8 mouse cellular contexts compared by ENCODE assay signal in genomic region chr19:44719292-44720193, GRCm38 (mm10). TPM values are rescaled to one million over a fixed set of nuclear protein-coding genes. Genes with fewer than 3 reads are reported as not detected.
DNase-seq lines count a peak whose midpoint lies in the region; ATAC-seq and TF ChIP-seq lines count a peak whose summit lies in the region.

No protein-coding gene starts in this region.

- TF ChIP-seq CTCF in lung, embryonic 14.5 days (IDR thresholded peaks at IDR 0.05; ENCODE audit: low read depth), result no peak

- H3K9ac ChIP-seq in lung, embryonic 14.5 days, result peak overlapping the region; percentile 34; the same call in 1 of the 2 replicates
- peak overlapping the region; percentile 50 for H3K9ac ChIP-seq in forebrain, embryonic 16.5 days (replicated peaks; ENCODE audit: low read depth, low read length)
- H3K9ac ChIP-seq in limb, embryonic 14.5 days (ENCODE audit: low read depth, low read length, severe bottlenecking), result peak overlapping the region; percentile 38; the same call in 1 of the 2 replicates
- no peak overlapping the region for H3K9ac ChIP-seq in stomach, embryonic 16.5 days (ENCODE audit: low read length)

- ATAC-seq in lung, embryonic 14.5 days (ENCODE audit: insufficient read depth), result peak; percentile 39; the same call in 1 of the 2 replicates
- no peak for ATAC-seq in forebrain, embryonic 16.5 days
- ATAC-seq in limb, embryonic 14.5 days (ENCODE audit: low FRiP score, low read depth), result no peak
- ATAC-seq in stomach, embryonic 16.5 days (ENCODE audit: insufficient read depth, low FRiP score), result no peak

- no peak for TF ChIP-seq POLR2A in limb, embryonic 14.5 days (IDR thresholded peaks at IDR 0.05; ENCODE audit: borderline replicate concordance, extremely low read depth, insufficient read depth, insufficient read length)

- no peaks in the 10 kb centered on the region for H3K36me3 ChIP-seq in lung, embryonic 14.5 days (ENCODE audit: insufficient read depth)
- no peaks in the 10 kb centered on the region for H3K36me3 ChIP-seq in forebrain, embryonic 16.5 days (ENCODE audit: control insufficient read depth, insufficient read depth)
- H3K36me3 ChIP-seq in limb, embryonic 14.5 days (ENCODE audit: control insufficient read depth, insufficient read depth, low read length), result no peaks in the 10 kb centered on the region
- H3K36me3 ChIP-seq in stomach, embryonic 16.5 days (ENCODE audit: control insufficient read depth, insufficient read depth, low read length), result no peaks in the 10 kb centered on the region

- WGBS in lung, embryonic 14.5 days, result 3% methylated on average over 30 of the region's 30 CpGs
- 2% methylated on average over 30 of the region's 30 CpGs for WGBS in forebrain, embryonic 16.5 days
- 2% methylated on average over 30 of the region's 30 CpGs for WGBS in limb, embryonic 14.5 days
- 4% methylated on average over 30 of the region's 30 CpGs for WGBS in stomach, embryonic 16.5 days

- peak overlapping the region; percentile 38 for H3K4me3 ChIP-seq in lung, embryonic 14.5 days (ENCODE audit: low read depth, low read length)
- peak overlapping the region; percentile 45 for H3K4me3 ChIP-seq in forebrain, embryonic 16.5 days (replicated peaks; ENCODE audit: low read length)
- H3K4me3 ChIP-seq in limb, embryonic 14.5 days (replicated peaks; ENCODE audit: low read length), result peak overlapping the region; percentile 43
- peak overlapping the region; percentile 40 for H3K4me3 ChIP-seq in stomach, embryonic 16.5 days (replicated peaks; ENCODE audit: low read length)

- peak; percentile 44 for DNase-seq in lung, embryonic 14.5 days
- no peak for DNase-seq in lung, postnatal 14 days
- no peak for DNase-seq in limb, embryonic 14.5 days (ENCODE audit: low spot score)
- DNase-seq in spleen, postnatal 14 days (ENCODE audit: low spot score in 2 of 2), result no peak
- DNase-seq in cerebellum, postnatal 4 days (ENCODE audit: low spot score in 2 of 2), result no peak
- no peak for DNase-seq in lung, postnatal 4 days

- peak overlapping the region; percentile 86 for H3K4me2 ChIP-seq in lung, embryonic 14.5 days
- peak overlapping the region; percentile 78 for H3K4me2 ChIP-seq in forebrain, embryonic 16.5 days (ENCODE audit: low read length)
- H3K4me2 ChIP-seq in limb, embryonic 14.5 days (replicated peaks; ENCODE audit: low read depth, low read length, severe bottlenecking), result peak overlapping the region; percentile 74
- H3K4me2 ChIP-seq in stomach, embryonic 16.5 days (ENCODE audit: low read depth, low read length), result peak overlapping the region; percentile 56

- H3K27me3 ChIP-seq in lung, embryonic 14.5 days (ENCODE audit: insufficient read depth, low read length), result peaks cover 53% of the 10 kb centered on the region
- peaks cover 60% of the 10 kb centered on the region for H3K27me3 ChIP-seq in forebrain, embryonic 16.5 days (replicated peaks; ENCODE audit: control insufficient read depth, insufficient read depth, low read length)
- H3K27me3 ChIP-seq in limb, embryonic 14.5 days (ENCODE audit: control insufficient read depth, insufficient read depth, low read length), result peaks cover 54% of the 10 kb centered on the region
- peaks cover 61% of the 10 kb centered on the region for H3K27me3 ChIP-seq in stomach, embryonic 16.5 days (ENCODE audit: control insufficient read depth, insufficient read depth, low read length)

- no peak overlapping the region for H3K27ac ChIP-seq in lung, embryonic 14.5 days (ENCODE audit: low read depth)
- no peak overlapping the region for H3K27ac ChIP-seq in forebrain, embryonic 16.5 days (ENCODE audit: low read length)
- H3K27ac ChIP-seq in limb, embryonic 14.5 days (replicated peaks; ENCODE audit: low read depth, low read length), result no peak overlapping the region
- no peak overlapping the region for H3K27ac ChIP-seq in stomach, embryonic 16.5 days (ENCODE audit: low read length)

- H3K9me3 ChIP-seq in lung, embryonic 14.5 days (ENCODE audit: low read depth, low read length), result no peaks in the 10 kb centered on the region
- H3K9me3 ChIP-seq in forebrain, embryonic 16.5 days (ENCODE audit: control insufficient read depth, low read length), result no peaks in the 10 kb centered on the region
- no peaks in the 10 kb centered on the region for H3K9me3 ChIP-seq in limb, embryonic 14.5 days (ENCODE audit: control insufficient read depth, low read length)
- no peaks in the 10 kb centered on the region for H3K9me3 ChIP-seq in stomach, embryonic 16.5 days (replicated peaks; ENCODE audit: control insufficient read depth, low read length)

- no peaks in the 10 kb centered on the region for H3K4me1 ChIP-seq in lung, embryonic 14.5 days (ENCODE audit: insufficient read depth)
- peaks cover 19% of the 10 kb centered on the region for H3K4me1 ChIP-seq in forebrain, embryonic 16.5 days (replicated peaks; ENCODE audit: control insufficient read depth, insufficient read depth, low read length)
- peaks cover 17% of the 10 kb centered on the region for H3K4me1 ChIP-seq in limb, embryonic 14.5 days (ENCODE audit: control insufficient read depth, insufficient read depth, low read length)
- H3K4me1 ChIP-seq in stomach, embryonic 16.5 days (ENCODE audit: control insufficient read depth, insufficient read depth, low read length), result peaks cover 9% of the 10 kb centered on the region; the same call in 1 of the 2 replicates

RNA-seq across cellular contexts. Expression of gene Pax2, which starts 36.3 kb away (rescaled TPM):
- polyA plus RNA-seq in lung, embryonic 14.5 days (2014; fragmentation: Nextera tagmentation; extraction: Ambion mirVana), result 0.07 TPM in 1 of 2 replicates, not detected in the other
- polyA plus RNA-seq in forebrain, embryonic 16.5 days (2015; fragmentation: Nextera tagmentation; extraction: Ambion mirVana), result 0.07 TPM in 1 of 2 replicates, not detected in the other
- polyA plus RNA-seq in limb, embryonic 14.5 days (2012; rRNA removed), result 0.05 and 0.10 TPM in 2 replicates
- polyA plus RNA-seq in limb, embryonic 14.5 days (2014; fragmentation: Nextera tagmentation; extraction: Ambion mirVana), result not detected in 2 replicates
- polyA plus RNA-seq in stomach, embryonic 16.5 days (2015; fragmentation: Nextera tagmentation; extraction: Ambion mirVana), result not detected in 2 replicates
